In the genomic region with DNA sequence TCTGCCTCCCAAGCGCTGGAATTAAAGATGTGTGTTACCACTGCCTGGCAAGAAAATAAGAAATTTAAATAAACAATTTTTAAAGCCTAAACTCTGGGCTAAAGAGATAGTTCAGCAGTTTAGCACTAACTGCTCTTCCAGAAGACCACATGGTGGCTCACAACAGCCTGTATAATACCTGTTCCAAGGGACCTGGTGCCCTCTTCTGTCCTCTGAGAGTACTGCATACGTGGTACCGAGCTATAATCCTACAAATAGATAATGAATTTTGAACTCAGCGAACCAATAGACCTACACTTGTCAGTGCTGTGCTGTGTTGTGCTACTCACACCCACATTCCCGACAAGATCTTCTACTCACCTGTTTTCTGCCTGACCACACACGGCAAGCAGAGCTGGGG, we compare ENCODE assay signal across 9 mouse cellular contexts. TPM values are rescaled to one million over a fixed set of nuclear protein-coding genes. Genes with fewer than 3 reads are reported as not detected.
DNase-seq lines count a peak whose midpoint lies in the region; ATAC-seq lines count a peak whose summit lies in the region.
"Had no signal": no experiment of that assay in that cellular context is flagged by ENCODE, and none has a peak within 500 bp of the region (broad histone marks: within the 10 kb centered on the region; RNA-seq: fewer than 3 reads in every experiment).

No protein-coding gene starts in this region.

- H3K9me3 ChIP-seq in forebrain, embryonic 15.5 days, result no peaks in the 10 kb centered on the region
- no peaks in the 10 kb centered on the region for H3K9me3 ChIP-seq in hindbrain, embryonic 13.5 days

- no peak overlapping the region for H3K27ac ChIP-seq in forebrain, embryonic 15.5 days (replicated peaks)
- H3K27ac ChIP-seq in hindbrain, embryonic 13.5 days, result no peak overlapping the region
- H3K27ac ChIP-seq: macrophage had no signal

- no peaks in the 10 kb centered on the region for H3K36me3 ChIP-seq in forebrain, embryonic 15.5 days
- H3K36me3 ChIP-seq in hindbrain, embryonic 13.5 days, result no peaks in the 10 kb centered on the region

- H3K9ac ChIP-seq in forebrain, embryonic 15.5 days (replicated peaks), result no peak overlapping the region
- H3K9ac ChIP-seq in hindbrain, embryonic 13.5 days, result no peak overlapping the region

- WGBS in forebrain, embryonic 15.5 days, result 10% methylated on average over 6 of the region's 6 CpGs
- 14% methylated on average over 6 of the region's 6 CpGs for WGBS in hindbrain, embryonic 13.5 days

- H3K27me3 ChIP-seq in forebrain, embryonic 15.5 days, result no peaks in the 10 kb centered on the region
- H3K27me3 ChIP-seq in hindbrain, embryonic 13.5 days, result no peaks in the 10 kb centered on the region

- H3K4me3 ChIP-seq in forebrain, embryonic 15.5 days, result no peak overlapping the region
- H3K4me3 ChIP-seq in hindbrain, embryonic 13.5 days, result no peak overlapping the region

- peak; percentile 82 for DNase-seq in gastrocnemius, adult 18-20 months (ENCODE audit: low spot score)
- DNase-seq in gastrocnemius, postnatal 25 days, result no peak
- peak; percentile 76 for DNase-seq in c-Kit-positive CD71-positive TER-119-positive erythroid progenitor cells, embryonic 14.5 days (ENCODE audit: low spot score)
- peak; percentile 58 to 78 for DNase-seq in left cerebral cortex, adult 18-20 months (ENCODE audit: low spot score in 2 of 2)
- DNase-seq in right cerebral cortex, postnatal 4 days, result peak; percentile 74

- no peak overlapping the region for H3K4me2 ChIP-seq in forebrain, embryonic 15.5 days (replicated peaks)
- H3K4me2 ChIP-seq in hindbrain, embryonic 13.5 days, result no peak overlapping the region

- peak; percentile 83; the same call in 1 of the 2 replicates for ATAC-seq in forebrain, embryonic 15.5 days (replicated peaks)
- peak; percentile 73 for ATAC-seq in hindbrain, embryonic 13.5 days (ENCODE audit: low FRiP score)
- ATAC-seq in megakaryocyte progenitor cell, adult 5-6 weeks (replicated peaks; ENCODE audit: poor library complexity), result peak; percentile 100

- no peaks in the 10 kb centered on the region for H3K4me1 ChIP-seq in forebrain, embryonic 15.5 days
- no peaks in the 10 kb centered on the region for H3K4me1 ChIP-seq in hindbrain, embryonic 13.5 days (replicated peaks)

RNA-seq across cellular contexts. Expression of gene Nicn1, which starts 5.8 kb away (rescaled TPM):
- 10 to 100 TPM; 12.3 to 13.1 TPM for total RNA-seq in gastrocnemius, adult 18-20 months (2021)
- total RNA-seq in gastrocnemius, postnatal 25 days (2021), result 10 to 100 TPM in 1 of 2 experiments, 1 to 10 TPM in 1; 8.2 to 12.1 TPM
- polyA plus RNA-seq in forebrain, embryonic 15.5 days (2015; fragmentation: Nextera tagmentation; extraction: Ambion mirVana), result 120 and 133 TPM in 2 replicates
- polyA plus RNA-seq in hindbrain, embryonic 13.5 days (2015; fragmentation: Nextera tagmentation; extraction: Ambion mirVana), result 135 and 143 TPM in 2 replicates
- total RNA-seq in left cerebral cortex, adult 18-20 months (2021), result 100 to 1,000 TPM; 140 to 145 TPM
- 9.0 and 10.5 TPM in 2 replicates for total RNA-seq in megakaryocyte progenitor cell, adult 5-6 weeks (2015)
- 3.2 and 4.7 TPM in 2 replicates for total RNA-seq in megakaryocyte progenitor cell, adult 5-6 weeks (2017)

RNA-seq across cellular contexts. Expression of gene Amt, which starts 12.2 kb away (rescaled TPM):
- 1 to 10 TPM in 1 of 2 experiments, under 1 TPM in 1; 0.83 to 1.0 TPM for total RNA-seq in gastrocnemius, adult 18-20 months (2021)
- total RNA-seq in gastrocnemius, postnatal 25 days (2021), result 1 to 10 TPM; 1.6 to 1.8 TPM
- 23.8 and 24.5 TPM in 2 replicates for polyA plus RNA-seq in forebrain, embryonic 15.5 days (2015; fragmentation: Nextera tagmentation; extraction: Ambion mirVana)
- 32.1 and 33.3 TPM in 2 replicates for polyA plus RNA-seq in hindbrain, embryonic 13.5 days (2015; fragmentation: Nextera tagmentation; extraction: Ambion mirVana)
- total RNA-seq in left cerebral cortex, adult 18-20 months (2021), result 10 to 100 TPM; 29.8 to 32.8 TPM
- total RNA-seq in megakaryocyte progenitor cell, adult 5-6 weeks (2015), result 0.37 and 0.85 TPM in 2 replicates
- 1.1 and 1.2 TPM in 2 replicates for total RNA-seq in megakaryocyte progenitor cell, adult 5-6 weeks (2017)

RNA-seq across cellular contexts. Expression of gene Dag1, which starts 20.7 kb away (rescaled TPM):
- 100 to 1,000 TPM; 166 to 173 TPM for total RNA-seq in gastrocnemius, adult 18-20 months (2021)
- total RNA-seq in gastrocnemius, postnatal 25 days (2021), result 100 to 1,000 TPM; 169 to 183 TPM
- 53.5 and 53.6 TPM in 2 replicates for polyA plus RNA-seq in forebrain, embryonic 15.5 days (2015; fragmentation: Nextera tagmentation; extraction: Ambion mirVana)
- 55.5 and 60.4 TPM in 2 replicates for polyA plus RNA-seq in hindbrain, embryonic 13.5 days (2015; fragmentation: Nextera tagmentation; extraction: Ambion mirVana)
- total RNA-seq in left cerebral cortex, adult 18-20 months (2021), result 10 to 100 TPM; 79.2 to 85.8 TPM
- 16.1 and 16.5 TPM in 2 replicates for total RNA-seq in megakaryocyte progenitor cell, adult 5-6 weeks (2015)
- total RNA-seq in megakaryocyte progenitor cell, adult 5-6 weeks (2017), result 3.8 and 4.7 TPM in 2 replicates

RNA-seq across cellular contexts. Expression of gene Rhoa, which starts 21.5 kb away (rescaled TPM):
- total RNA-seq in gastrocnemius, adult 18-20 months (2021), result 100 to 1,000 TPM in 1 of 2 experiments, 10 to 100 TPM in 1; 91.8 to 111 TPM
- 100 to 1,000 TPM; 104 to 120 TPM for total RNA-seq in gastrocnemius, postnatal 25 days (2021)
- polyA plus RNA-seq in forebrain, embryonic 15.5 days (2015; fragmentation: Nextera tagmentation; extraction: Ambion mirVana), result 296 and 306 TPM in 2 replicates
- 279 and 287 TPM in 2 replicates for polyA plus RNA-seq in hindbrain, embryonic 13.5 days (2015; fragmentation: Nextera tagmentation; extraction: Ambion mirVana)
- total RNA-seq in left cerebral cortex, adult 18-20 months (2021), result 100 to 1,000 TPM; 159 to 170 TPM
- 261 and 298 TPM in 2 replicates for total RNA-seq in megakaryocyte progenitor cell, adult 5-6 weeks (2015)
- total RNA-seq in megakaryocyte progenitor cell, adult 5-6 weeks (2017), result 265 and 283 TPM in 2 replicates

RNA-seq across cellular contexts. Expression of gene Tcta, which starts 21.6 kb away (rescaled TPM):
- total RNA-seq in gastrocnemius, adult 18-20 months (2021), result 10 to 100 TPM; 28.0 to 35.6 TPM
- 10 to 100 TPM; 25.0 to 30.8 TPM for total RNA-seq in gastrocnemius, postnatal 25 days (2021)
- 35.2 and 36.6 TPM in 2 replicates for polyA plus RNA-seq in forebrain, embryonic 15.5 days (2015; fragmentation: Nextera tagmentation; extraction: Ambion mirVana)
- 55.0 and 63.3 TPM in 2 replicates for polyA plus RNA-seq in hindbrain, embryonic 13.5 days (2015; fragmentation: Nextera tagmentation; extraction: Ambion mirVana)
- 10 to 100 TPM; 30.3 to 32.0 TPM for total RNA-seq in left cerebral cortex, adult 18-20 months (2021)
- total RNA-seq in megakaryocyte progenitor cell, adult 5-6 weeks (2015), result 12.8 and 13.2 TPM in 2 replicates
- 4.1 and 8.7 TPM in 2 replicates for total RNA-seq in megakaryocyte progenitor cell, adult 5-6 weeks (2017)

Comparison
In these comparisons a context has a peak if more than half of its experiments do, and no peak if none do; other contexts are left out.
1. RNA of gene Nicn1, which starts 5.8 kb away (total RNA-seq): 140 to 145 TPM in left cerebral cortex, adult 18-20 months; 12.3 to 13.1 TPM in gastrocnemius, adult 18-20 months, 8.2 to 12.1 TPM in gastrocnemius, postnatal 25 days and 3.2 to 10.5 TPM in megakaryocyte progenitor cell, adult 5-6 weeks; every median in the first group is over 10 times any median in the second.
2. RNA of gene Amt, which starts 12.2 kb away (total RNA-seq): 29.8 to 32.8 TPM in left cerebral cortex, adult 18-20 months; 1.6 to 1.8 TPM in gastrocnemius, postnatal 25 days, 0.37 to 1.2 TPM in megakaryocyte progenitor cell, adult 5-6 weeks and 0.83 to 1.0 TPM in gastrocnemius, adult 18-20 months; every median in the first group is over 10 times any median in the second.
3. RNA of gene Dag1, which starts 20.7 kb away (total RNA-seq): 169 to 183 TPM in gastrocnemius, postnatal 25 days, 166 to 173 TPM in gastrocnemius, adult 18-20 months and 79.2 to 85.8 TPM in left cerebral cortex, adult 18-20 months; 3.8 to 16.5 TPM in megakaryocyte progenitor cell, adult 5-6 weeks; every median in the first group is over 4 times any median in the second.
4. Peak in every context shown above with its lines, with median percentiles within 50 percentile points of each other: ATAC-seq.